ENCODE assay signal across 9 mouse cellular contexts in the genomic region with DNA sequence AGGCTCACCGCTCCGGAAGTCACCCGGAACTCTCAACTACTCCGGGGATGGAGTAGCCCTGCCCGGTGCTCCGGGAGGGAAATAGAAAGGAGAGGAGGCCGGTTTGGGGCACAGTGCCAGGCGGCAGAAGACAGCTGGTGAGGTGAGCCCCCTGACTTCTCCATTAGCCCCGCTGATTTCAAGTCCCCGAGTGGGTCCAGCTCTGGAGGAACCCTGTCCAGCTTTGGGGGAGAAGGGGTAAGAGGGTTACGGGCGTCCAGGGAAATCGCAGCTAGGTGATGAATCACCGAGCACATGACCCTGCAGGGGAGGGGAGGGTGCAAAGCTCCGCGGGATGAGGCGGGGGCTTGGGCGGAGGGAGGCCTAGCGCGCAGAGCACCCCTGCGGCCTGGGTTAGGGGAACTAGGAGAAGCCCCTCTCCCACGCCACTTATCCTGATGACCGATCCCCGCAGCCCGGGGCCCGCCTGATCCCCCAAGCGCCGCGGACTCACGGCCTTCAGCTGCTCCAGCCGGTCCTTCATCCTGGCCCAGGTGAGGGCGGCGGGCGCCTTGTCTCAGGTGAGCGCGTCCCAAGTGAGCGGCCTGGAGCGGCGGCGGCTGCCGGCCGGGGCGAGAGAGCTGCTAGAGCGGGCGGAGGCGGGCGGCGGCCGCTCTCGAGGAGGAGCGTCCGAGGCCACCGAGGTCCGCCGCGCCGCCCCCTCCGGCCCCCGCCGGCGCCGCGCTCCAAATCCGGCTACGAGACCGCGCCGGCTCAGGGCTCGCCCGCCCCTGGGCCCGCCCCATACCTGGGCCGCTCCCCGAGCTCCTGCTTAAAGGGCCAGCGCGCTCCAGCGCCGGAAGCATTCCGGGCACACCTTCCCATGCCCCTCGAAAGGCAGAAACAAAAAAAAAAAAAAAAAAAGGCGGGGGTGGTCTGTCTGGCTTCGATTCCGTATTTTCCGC. TPM values are rescaled to one million over a fixed set of nuclear protein-coding genes. Genes with fewer than 3 reads are reported as not detected.
DNase-seq lines count a peak whose midpoint lies in the region; ATAC-seq and TF ChIP-seq lines count a peak whose summit lies in the region.
"Had no signal": no experiment of that assay in that cellular context is flagged by ENCODE, and none has a peak within 500 bp of the region (broad histone marks: within the 10 kb centered on the region; RNA-seq: fewer than 3 reads in every experiment).

No protein-coding gene starts in this region.

- no peaks in the 10 kb centered on the region for H3K36me3 ChIP-seq in spleen, adult 2 months (ENCODE audit: control insufficient read depth, insufficient read depth, low read length)
- H3K36me3 ChIP-seq in embryonic facial prominence, embryonic 11.5 days (replicated peaks; ENCODE audit: control insufficient read depth, insufficient read depth, low read depth, low read length): no peaks in the 10 kb centered on the region
- no peaks in the 10 kb centered on the region for H3K36me3 ChIP-seq in kidney, adult 2 months (ENCODE audit: control insufficient read depth, insufficient read depth, low read length)
- no peaks in the 10 kb centered on the region for H3K36me3 ChIP-seq in limb, embryonic 13.5 days
- no peaks in the 10 kb centered on the region for H3K36me3 ChIP-seq in midbrain, embryonic 14.5 days (ENCODE audit: control insufficient read depth, insufficient read depth, low read length)
- H3K36me3 ChIP-seq in splenic B cell, adult 2 months (ENCODE audit: control insufficient read depth, insufficient read depth, low read length, poor library complexity, severe bottlenecking): no peaks in the 10 kb centered on the region
- H3K36me3 ChIP-seq: G1E had no signal

- peaks cover 13% of the 10 kb centered on the region for H3K27me3 ChIP-seq in spleen, adult 2 months (ENCODE audit: control insufficient read depth, insufficient read depth, low read length)
- peaks cover 18% of the 10 kb centered on the region for H3K27me3 ChIP-seq in embryonic facial prominence, embryonic 11.5 days (ENCODE audit: control insufficient read depth, insufficient read depth, low read length)
- no peaks in the 10 kb centered on the region for H3K27me3 ChIP-seq in kidney, adult 2 months (replicated peaks; ENCODE audit: control insufficient read depth, insufficient read depth, low read length)
- peaks cover 63% of the 10 kb centered on the region for H3K27me3 ChIP-seq in limb, embryonic 13.5 days
- peaks cover 4% of the 10 kb centered on the region; the same call in 1 of the 2 replicates for H3K27me3 ChIP-seq in midbrain, embryonic 14.5 days (ENCODE audit: control insufficient read depth, insufficient read depth, low read length)
- H3K27me3 ChIP-seq in splenic B cell, adult 2 months (ENCODE audit: control insufficient read depth, insufficient read depth, low read length, poor library complexity, severe bottlenecking): peaks cover 3% of the 10 kb centered on the region; the same call in 1 of the 2 replicates

- H3K4me2 ChIP-seq in embryonic facial prominence, embryonic 11.5 days (ENCODE audit: low read depth, low read length): peak overlapping the region; percentile 95
- H3K4me2 ChIP-seq in limb, embryonic 13.5 days (replicated peaks): peak overlapping the region; percentile 96
- H3K4me2 ChIP-seq in midbrain, embryonic 14.5 days (ENCODE audit: low read length): peak overlapping the region; percentile 84

- WGBS in spleen, adult 2 months: under 1% methylated on average over 82 of the region's 83 CpGs
- under 1% methylated on average over 76 of the region's 83 CpGs for WGBS in embryonic facial prominence, embryonic 11.5 days
- WGBS in kidney, adult 2 months: under 1% methylated on average over 77 of the region's 83 CpGs
- WGBS in limb, embryonic 13.5 days: under 1% methylated on average over 61 of the region's 83 CpGs
- whole genome bisulfite sequencing in midbrain, embryonic 14.5 days: under 1% methylated on average over 82 of the region's 83 CpGs

- DNase-seq in spleen, adult 2 months (ENCODE audit: low read depth in 1 of 2, low spot score in 2 of 2): peak in 1 of 2 experiments; percentile 34
- DNase-seq in spleen, adult 12 weeks (ENCODE audit: low spot score): no peak
- DNase-seq in embryonic facial prominence, embryonic 11.5 days (ENCODE audit: low spot score): peak; percentile 43
- peak; percentile 35 for DNase-seq in heart, adult 8-10 months (ENCODE audit: low spot score)
- DNase-seq in kidney, adult 2 months: peak; percentile 89
- peak; percentile 73 for DNase-seq in midbrain, embryonic 14.5 days
- DNase-seq in splenic B cell, adult 2 months (ENCODE audit: low read depth, low spot score): peak; percentile 37

- peak overlapping the region; percentile 25; the same call in 1 of the 2 replicates for H3K27ac ChIP-seq in spleen, adult 2 months (ENCODE audit: insufficient read depth, low read length)
- no peak overlapping the region for H3K27ac ChIP-seq in embryonic facial prominence, embryonic 11.5 days (replicated peaks; ENCODE audit: low read depth, low read length)
- peak overlapping the region; percentile 71 for H3K27ac ChIP-seq in kidney, adult 2 months (ENCODE audit: insufficient read depth, low read depth, low read length)
- H3K27ac ChIP-seq in limb, embryonic 13.5 days: no peak overlapping the region
- H3K27ac ChIP-seq in midbrain, embryonic 14.5 days (replicated peaks; ENCODE audit: low read depth, low read length): peak overlapping the region; percentile 57

- no peaks in the 10 kb centered on the region for H3K9me3 ChIP-seq in embryonic facial prominence, embryonic 11.5 days (replicated peaks; ENCODE audit: control insufficient read depth, low read length)
- H3K9me3 ChIP-seq in limb, embryonic 13.5 days: no peaks in the 10 kb centered on the region
- H3K9me3 ChIP-seq in midbrain, embryonic 14.5 days (ENCODE audit: control insufficient read depth, low read length): no peaks in the 10 kb centered on the region
- H3K9me3 ChIP-seq: G1E had no signal

- H3K4me1 ChIP-seq in spleen, adult 2 months (ENCODE audit: control insufficient read depth, insufficient read depth, insufficient read length): peaks cover 5% of the 10 kb centered on the region
- H3K4me1 ChIP-seq in embryonic facial prominence, embryonic 11.5 days (ENCODE audit: control insufficient read depth, insufficient read depth, low read length): peaks cover 2% of the 10 kb centered on the region
- peaks cover 22% of the 10 kb centered on the region for H3K4me1 ChIP-seq in kidney, adult 2 months (ENCODE audit: control insufficient read depth, insufficient read depth, low read length)
- peaks cover 5% of the 10 kb centered on the region for H3K4me1 ChIP-seq in limb, embryonic 13.5 days
- H3K4me1 ChIP-seq in midbrain, embryonic 14.5 days (ENCODE audit: control insufficient read depth, insufficient read depth, low read length): peaks cover 10% of the 10 kb centered on the region

- no peak for TF ChIP-seq POLR2A in spleen, adult 2 months (IDR thresholded peaks at IDR 0.05; ENCODE audit: low read depth, low read length)
- TF ChIP-seq POLR2A in kidney, adult 2 months (IDR thresholded peaks at IDR 0.05; ENCODE audit: low read depth, low read length): no peak

- peak overlapping the region; percentile 59 for H3K4me3 ChIP-seq in spleen, adult 2 months (ENCODE audit: extremely low read depth, insufficient read depth, insufficient read length)
- H3K4me3 ChIP-seq in embryonic facial prominence, embryonic 11.5 days (ENCODE audit: low read depth, low read length): peak overlapping the region; percentile 62
- peak overlapping the region; percentile 59 for H3K4me3 ChIP-seq in kidney, adult 2 months (ENCODE audit: insufficient read depth, low read depth, low read length)
- peak overlapping the region; percentile 66 for H3K4me3 ChIP-seq in limb, embryonic 13.5 days
- H3K4me3 ChIP-seq in midbrain, embryonic 14.5 days (replicated peaks; ENCODE audit: low read depth, low read length): peak overlapping the region; percentile 79

- peak overlapping the region; percentile 58 for H3K9ac ChIP-seq in embryonic facial prominence, embryonic 11.5 days (replicated peaks; ENCODE audit: low read length)
- peak overlapping the region; percentile 76 for H3K9ac ChIP-seq in limb, embryonic 13.5 days
- peak overlapping the region; percentile 86 for H3K9ac ChIP-seq in midbrain, embryonic 14.5 days (replicated peaks; ENCODE audit: low read length)

- peak; percentile 81 for ATAC-seq in embryonic facial prominence, embryonic 11.5 days (replicated peaks; ENCODE audit: insufficient number of reproducible peaks, low FRiP score, low TSS enrichment, low read depth)
- peak; percentile 79 for ATAC-seq in limb, embryonic 13.5 days (ENCODE audit: low FRiP score, low read depth)
- ATAC-seq in midbrain, embryonic 14.5 days (ENCODE audit: low FRiP score, low TSS enrichment): peak; percentile 75

- no peak for TF ChIP-seq CTCF in spleen, adult 2 months (IDR thresholded peaks at IDR 0.05; ENCODE audit: extremely low read depth, insufficient read depth, insufficient read length, insufficient replicate concordance)
- TF ChIP-seq CTCF in kidney, adult 2 months (conservative IDR thresholded peaks at IDR 0.05; ENCODE audit: insufficient read depth, insufficient read length, low read depth, low read length): no peak

RNA-seq across cellular contexts. Expression of a gene that starts 0.7 kb away (rescaled TPM):
- 1.9 and 2.0 TPM in 2 replicates for polyA plus RNA-seq in spleen, adult 2 months (2012; rRNA removed)
- 10.8 and 13.0 TPM in 2 replicates for polyA plus RNA-seq in embryonic facial prominence, embryonic 11.5 days (2014; fragmentation: Nextera tagmentation; extraction: Ambion mirVana)
- 1 to 10 TPM; 3.0 to 5.4 (median 3.4) TPM for total RNA-seq in heart, adult 8-10 months (2022)
- polyA plus RNA-seq in kidney, adult 2 months (2012; rRNA removed): 23.0 and 23.9 TPM in 2 replicates
- polyA plus RNA-seq in limb, embryonic 13.5 days (2015; fragmentation: Nextera tagmentation; extraction: Ambion mirVana): 5.4 TPM in 2 replicates
- 31.6 and 32.2 TPM in 2 replicates for polyA plus RNA-seq in midbrain, embryonic 14.5 days (2014; fragmentation: Nextera tagmentation; extraction: Ambion mirVana)
- polyA plus RNA-seq: G1E had no signal

RNA-seq across cellular contexts. Expression of a gene that starts 20.5 kb away (rescaled TPM):
- not detected in 2 replicates for polyA plus RNA-seq in spleen, adult 2 months (2012; rRNA removed)
- not detected in 2 replicates for polyA plus RNA-seq in embryonic facial prominence, embryonic 11.5 days (2014; fragmentation: Nextera tagmentation; extraction: Ambion mirVana)
- total RNA-seq in heart, adult 8-10 months (2022): not detected
- polyA plus RNA-seq in kidney, adult 2 months (2012; rRNA removed): not detected in 2 replicates
- polyA plus RNA-seq in limb, embryonic 13.5 days (2015; fragmentation: Nextera tagmentation; extraction: Ambion mirVana): not detected in 2 replicates
- polyA plus RNA-seq in midbrain, embryonic 14.5 days (2014; fragmentation: Nextera tagmentation; extraction: Ambion mirVana): 0.45 TPM in 1 of 2 replicates, not detected in the other
- polyA plus RNA-seq: G1E had no signal

RNA-seq across cellular contexts. Expression of a gene that starts 42.4 kb away (rescaled TPM):
- not detected in 2 replicates for polyA plus RNA-seq in spleen, adult 2 months (2012; rRNA removed)
- not detected in 2 replicates for polyA plus RNA-seq in embryonic facial prominence, embryonic 11.5 days (2014; fragmentation: Nextera tagmentation; extraction: Ambion mirVana)
- not detected for total RNA-seq in heart, adult 8-10 months (2022)
- polyA plus RNA-seq in kidney, adult 2 months (2012; rRNA removed): not detected in 2 replicates
- not detected in 2 replicates for polyA plus RNA-seq in limb, embryonic 13.5 days (2015; fragmentation: Nextera tagmentation; extraction: Ambion mirVana)
- not detected in 2 replicates for polyA plus RNA-seq in midbrain, embryonic 14.5 days (2014; fragmentation: Nextera tagmentation; extraction: Ambion mirVana)
- polyA plus RNA-seq: G1E had no signal

RNA-seq across cellular contexts. Expression of a gene that starts 48.3 kb away (rescaled TPM):
- polyA plus RNA-seq in spleen, adult 2 months (2012; rRNA removed): 4.1 and 5.4 TPM in 2 replicates
- 53.7 and 60.8 TPM in 2 replicates for polyA plus RNA-seq in embryonic facial prominence, embryonic 11.5 days (2014; fragmentation: Nextera tagmentation; extraction: Ambion mirVana)
- 100 to 1,000 TPM; 105 to 122 (median 115) TPM for total RNA-seq in heart, adult 8-10 months (2022)
- polyA plus RNA-seq in kidney, adult 2 months (2012; rRNA removed): 28.9 and 42.4 TPM in 2 replicates
- 42.8 and 46.0 TPM in 2 replicates for polyA plus RNA-seq in limb, embryonic 13.5 days (2015; fragmentation: Nextera tagmentation; extraction: Ambion mirVana)
- polyA plus RNA-seq in midbrain, embryonic 14.5 days (2014; fragmentation: Nextera tagmentation; extraction: Ambion mirVana): 48.7 and 56.0 TPM in 2 replicates

RNA-seq across cellular contexts. Expression of a gene that starts 56.4 kb away (rescaled TPM):
- polyA plus RNA-seq in spleen, adult 2 months (2012; rRNA removed): not detected in 2 replicates
- not detected in 2 replicates for polyA plus RNA-seq in embryonic facial prominence, embryonic 11.5 days (2014; fragmentation: Nextera tagmentation; extraction: Ambion mirVana)
- not detected for total RNA-seq in heart, adult 8-10 months (2022)
- 0.05 TPM in 1 of 2 replicates, not detected in the other for polyA plus RNA-seq in kidney, adult 2 months (2012; rRNA removed)
- polyA plus RNA-seq in limb, embryonic 13.5 days (2015; fragmentation: Nextera tagmentation; extraction: Ambion mirVana): not detected in 2 replicates
- polyA plus RNA-seq in midbrain, embryonic 14.5 days (2014; fragmentation: Nextera tagmentation; extraction: Ambion mirVana): not detected in 2 replicates
- polyA plus RNA-seq: G1E had no signal

Comparison
In these comparisons a context has a peak if more than half of its experiments do, and no peak if none do; other contexts are left out.
1. H3K27ac ChIP-seq: peak in spleen, adult 2 months (single experiment), kidney, adult 2 months (single experiment) and midbrain, embryonic 14.5 days (single experiment); none in embryonic facial prominence, embryonic 11.5 days (single experiment) and limb, embryonic 13.5 days (single experiment).
2. Peak in every context shown above with its lines, with median percentiles within 50 percentile points of each other: H3K4me3 ChIP-seq, ATAC-seq, H3K4me2 ChIP-seq and H3K9ac ChIP-seq.